Mouse (Mus musculus): ENCODE data around the gene Gm13030.

DNA sequence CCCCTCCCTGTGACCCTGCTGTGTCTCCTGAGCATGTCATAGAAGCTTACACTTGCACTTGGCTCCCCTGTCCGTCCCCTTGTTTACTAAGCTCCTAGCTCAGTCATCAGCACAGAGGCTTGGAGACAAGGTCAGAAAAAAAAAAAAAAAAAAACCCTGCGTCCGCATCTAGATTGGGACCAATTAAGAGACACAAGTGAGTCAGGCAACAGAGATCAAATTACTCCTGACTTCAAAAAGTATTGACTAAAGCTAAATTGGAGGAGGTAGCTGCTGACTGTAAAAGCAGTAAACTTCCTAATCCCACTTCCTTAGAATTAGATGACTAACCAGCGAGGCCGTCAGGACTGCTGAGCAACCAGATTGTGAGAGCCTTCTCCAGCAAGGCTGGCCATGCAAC, 8.7 kb downstream of the Gm13030 start:
- TF ChIP-seq CHD2 (IDR thresholded peaks at IDR 0.05; ENCODE audit: low read depth, low read length): no peak
- no peak for TF ChIP-seq ZC3H11A (IDR thresholded peaks at IDR 0.05; ENCODE audit: borderline replicate concordance, low read depth, low read length)
- TF ChIP-seq HCFC1 (IDR thresholded peaks at IDR 0.05; ENCODE audit: borderline replicate concordance, insufficient read depth, low read length): no peak
- TF ChIP-seq MAFK (IDR thresholded peaks at IDR 0.05; ENCODE audit: insufficient read depth, low read depth, low read length): no peak
- TF ChIP-seq ZNF384 (IDR thresholded peaks at IDR 0.05; ENCODE audit: low read depth, low read length): peak; percentile 61; the same call in 1 of the 2 replicates
